Mouse (Mus musculus) ES-E14 (cell line): Measurements from ENCODE around the gene Tfpi2. TPM values are rescaled to one million over a fixed set of nuclear protein-coding genes. Genes with fewer than 3 reads are reported as not detected.
A peak's percentile ranks its signal among the peaks of the same experiment; 100 is the strongest.

Source experiments
- DNase-seq: peaks from one replicate; pipeline ENCODE4 v3.0.0-alpha.2; 2013; ENCODE audit warnings: low read depth, low spot score
- H3K27ac ChIP-seq: 2 replicates; pipeline ENCODE4 v1.5.1; 2012; ENCODE audit warnings: low read depth, mild to moderate bottlenecking, low read length, moderate library complexity, mixed read lengths; ENCODE audit not compliant: poor library complexity, insufficient read depth, severe bottlenecking
- H3K36me3 ChIP-seq: 2 replicates; pipeline ENCODE4 v1.6.1; 2012; ENCODE audit warnings: mild to moderate bottlenecking, low read length, moderate library complexity, mixed read lengths; ENCODE audit not compliant: control insufficient read depth, poor library complexity, insufficient read depth, severe bottlenecking
- H3K4me1 ChIP-seq, 2 experiments: fragments of 150-350 bp in 1 of 2; sonication (generic) in 1 of 2; 2 replicates each; pipeline ENCODE4 v1.6.1; 2012; ENCODE audit warnings: low read length in 2 of 2, mild to moderate bottlenecking in 1 of 2, mixed read lengths in 1 of 2; ENCODE audit not compliant: control insufficient read depth in 2 of 2, insufficient read depth in 2 of 2, poor library complexity in 1 of 2
- H3K4me3 ChIP-seq, 2 experiments: fragments of 150-350 bp in 1 of 2; sonication (generic) in 1 of 2; 2 replicates each; pipeline ENCODE4 v1.5.1; 2012; ENCODE audit warnings: low read length in 2 of 2, low read depth in 1 of 2, mild to moderate bottlenecking in 1 of 2, mixed read lengths in 1 of 2; ENCODE audit not compliant: insufficient read depth in 1 of 2, poor library complexity in 1 of 2, severe bottlenecking in 1 of 2
- H3K9ac ChIP-seq: 2 replicates; pipeline ENCODE4 v1.6.1; 2012; ENCODE audit warnings: low read depth, mild to moderate bottlenecking, low read length, mixed read lengths; ENCODE audit not compliant: poor library complexity, insufficient read depth, severe bottlenecking
- H3K9me3 ChIP-seq: fragments of 150-350 bp; sonication (generic); 2 replicates; pipeline ENCODE4 v1.6.1; 2012; ENCODE audit warnings: low read depth, mild to moderate bottlenecking, low read length; ENCODE audit not compliant: control insufficient read depth, insufficient read depth
- CHD2 ChIP-seq: IDR thresholded peaks from 2 replicates; pipeline ENCODE4 v1.6.1; 2014; ENCODE audit warnings: mild to moderate bottlenecking, low read depth, low read length, inconsistent platforms
- HCFC1 ChIP-seq: IDR thresholded peaks from 2 replicates; pipeline ENCODE4 v1.6.1; 2012; ENCODE audit warnings: low read length, inconsistent platforms, borderline replicate concordance; ENCODE audit not compliant: insufficient read depth
- MAFK ChIP-seq: IDR thresholded peaks from 2 replicates; pipeline ENCODE4 v1.6.1; 2014; ENCODE audit warnings: mild to moderate bottlenecking, low read depth, low read length, inconsistent platforms; ENCODE audit not compliant: insufficient read depth
- ZC3H11A ChIP-seq: IDR thresholded peaks from 2 replicates; pipeline ENCODE4 v1.6.1; 2012; ENCODE audit warnings: low read depth, mild to moderate bottlenecking, inconsistent platforms, low read length, borderline replicate concordance
- ZNF384 ChIP-seq: IDR thresholded peaks from 2 replicates; pipeline ENCODE4 v1.6.1; 2012; ENCODE audit warnings: low read depth, low read length, inconsistent platforms
- in situ Hi-C, 2 experiments: fragments of 600-800 bp; cut with MboI; formaldehyde crosslinking; loops; one replicate each; pipeline ENCODE4 v1.15.1; 2025; ENCODE audit warnings: low sequenced_read_pairs in 2 of 2, inconsistent platforms in 1 of 2; ENCODE audit not compliant: unreplicated experiment in 2 of 2
- total RNA-seq: library from RNA; depleted of rRNA; stranded (reverse); fragments of 300-350 nt; gene quantifications from 2 replicates; pipeline ENCODE4 v1.2.3, GENCODE M21; 2012

Tfpi2 gene
- total RNA-seq, 1 experiment: 0.67 TPM

DNA sequence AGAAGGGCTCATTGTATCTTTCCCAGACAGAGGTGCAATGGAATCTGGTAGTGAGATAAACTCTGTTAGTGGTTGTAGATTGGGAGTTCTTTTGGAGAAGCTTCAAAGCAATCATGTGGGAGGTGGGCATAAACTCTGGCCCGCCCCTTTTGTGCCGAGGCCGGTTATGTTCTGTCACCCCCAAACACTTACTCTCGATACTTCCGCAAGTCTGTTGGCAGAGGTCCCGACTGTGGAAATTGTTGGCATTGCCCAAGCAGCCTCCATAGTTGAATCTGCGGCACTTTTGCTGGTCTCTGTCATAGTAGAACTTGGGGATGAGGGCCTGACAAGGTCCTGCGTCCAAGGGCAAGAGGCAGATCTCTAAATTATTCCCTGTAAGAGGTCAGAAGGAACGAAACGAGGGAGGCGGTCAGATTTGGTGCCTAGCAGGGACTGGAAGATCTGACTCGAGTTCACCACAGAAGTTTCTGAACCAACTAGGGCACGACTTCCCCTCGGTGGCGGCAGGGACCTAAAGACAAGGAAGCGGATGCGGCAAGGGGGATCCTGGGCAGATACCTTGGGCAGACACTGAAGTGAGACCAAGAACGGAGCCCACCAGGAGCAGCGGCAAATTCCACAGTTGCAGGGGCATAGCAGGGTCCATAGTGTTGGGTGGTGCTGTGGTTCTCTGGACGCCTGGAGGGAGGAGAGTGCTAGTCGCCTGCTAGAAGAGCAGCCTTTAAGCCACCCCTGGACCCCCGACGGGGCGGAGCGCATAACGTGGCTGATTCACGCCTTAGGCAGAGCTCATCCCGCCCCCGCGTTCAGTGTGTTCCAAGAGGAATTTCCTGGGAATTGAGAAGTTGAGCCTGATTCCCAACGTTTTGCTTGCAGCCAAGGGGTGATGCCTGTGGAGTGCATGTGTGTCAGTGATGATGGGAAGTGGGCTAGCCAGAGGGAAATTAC, 20.8 kb downstream of the Tfpi2 start:
- 0 out of 2 replicates have a peak overlapping the region, but pooled peaks have one; percentile 2 for H3K9ac ChIP-seq
- H3K4me1 ChIP-seq: no peaks in the 10 kb centered on the region
- H3K4me3 ChIP-seq: peak overlapping the region; percentile 15 to 47
- TF ChIP-seq ZNF384 (no peak), ZC3H11A (no peak), CHD2 (no peak), MAFK (no peak)
- H3K27ac ChIP-seq: no peak overlapping the region
- H3K9me3 ChIP-seq: no peaks in the 10 kb centered on the region
- peak; percentile 7 for DNase-seq
- in situ Hi-C loops: no loop called here
- H3K36me3 ChIP-seq: no peaks in the 10 kb centered on the region

- H3K4me3 ChIP-seq: no peak overlapping the region
- in situ Hi-C loops: no loop called here
- H3K9me3 ChIP-seq: no peaks in the 10 kb centered on the region
- H3K27ac ChIP-seq: no peak overlapping the region
- no peak for DNase-seq
- no peak overlapping the region for H3K9ac ChIP-seq
- H3K4me1 ChIP-seq: no peaks in the 10 kb centered on the region
- no peaks in the 10 kb centered on the region for H3K36me3 ChIP-seq
- TF ChIP-seq MAFK (no peak), ZC3H11A (no peak), ZNF384 (no peak), HCFC1 (no peak), CHD2 (no peak)
These were observed 33.8 kb downstream of the Tfpi2 start for GRCm38 (mm10) chr6:3954969-3955368.

DNA sequence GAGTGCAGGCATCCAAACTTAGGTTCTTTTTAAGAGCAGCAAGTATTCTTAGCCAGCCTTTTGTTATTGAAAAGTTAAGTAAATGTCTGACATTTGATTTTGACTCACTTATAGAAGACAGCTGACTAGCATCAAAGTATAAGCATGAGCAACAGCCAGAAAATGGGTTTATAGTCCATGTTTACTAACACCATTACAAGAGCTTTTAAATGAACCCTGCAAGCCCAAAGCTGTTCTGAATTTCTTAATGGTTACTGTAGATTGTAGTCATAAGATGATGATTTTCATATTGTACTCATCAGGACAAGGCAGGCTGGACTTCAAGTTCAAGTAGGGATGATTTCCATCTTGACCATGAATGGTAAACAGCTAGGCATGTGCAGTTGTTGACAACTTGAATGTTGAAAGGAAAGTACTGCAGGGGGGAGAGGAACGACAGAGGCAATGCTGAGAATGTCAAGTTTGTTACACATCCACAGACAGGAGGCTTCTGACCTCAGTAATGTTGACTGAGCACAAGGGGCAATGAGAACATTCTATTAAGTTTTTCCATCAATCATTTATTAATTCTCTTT, 52.5 kb downstream of the Tfpi2 start:
- no peak for TF ChIP-seq ZNF384
- TF ChIP-seq HCFC1: no peak
- no peak for TF ChIP-seq CHD2
- no peak for TF ChIP-seq MAFK
- TF ChIP-seq ZC3H11A: no peak
- H3K27ac ChIP-seq: no peak overlapping the region
- in situ Hi-C loops: no loop called here

GRCm38 (mm10) chr6:3935606-3936005, 53.1 kb downstream of the Tfpi2 start:
- H3K4me3 ChIP-seq: no peak overlapping the region
- TF ChIP-seq HCFC1: no peak
- TF ChIP-seq ZNF384: no peak
- TF ChIP-seq MAFK: no peak
- TF ChIP-seq ZC3H11A: no peak
- no peak for TF ChIP-seq CHD2
- H3K9me3 ChIP-seq: no peaks in the 10 kb centered on the region
- H3K9ac ChIP-seq: no peak overlapping the region
- H3K36me3 ChIP-seq: no peaks in the 10 kb centered on the region
- in situ Hi-C loops: no loop called here
- DNase-seq: no peak
- no peaks in the 10 kb centered on the region for H3K4me1 ChIP-seq
- H3K27ac ChIP-seq: no peak overlapping the region

More for the DNA sequence above, 52.5 kb downstream of the Tfpi2 start:
- Histone ChIP-seq H3K4me1 (no peaks in the 10 kb centered on the region), H3K36me3 (no peaks in the 10 kb centered on the region), H3K9me3 (no peaks in the 10 kb centered on the region), H3K4me3 (no peak overlapping the region), H3K9ac (no peak overlapping the region)
- DNase-seq: no peak
